Mouse (Mus musculus) cortical plate, adult 2 months (tissue): ENCODE results near the gene Brat1. TPM values are rescaled to one million over a fixed set of nuclear protein-coding genes. Genes with fewer than 3 reads are reported as not detected.

Experiments used
- H3K27ac ChIP-seq: fragments of 200-500 bp; 2 replicates; pipeline ENCODE4 v1.5.1; 2012; ENCODE audit warnings: low read length, control low read depth, inconsistent platforms; ENCODE audit not compliant: insufficient read depth
- H3K4me1 ChIP-seq: fragments of 200-500 bp; 2 replicates; pipeline ENCODE4 v1.6.1; 2011; ENCODE audit warnings: low read length; ENCODE audit not compliant: control insufficient read depth, insufficient read depth
- H3K4me3 ChIP-seq: fragments of 200-500 bp; 2 replicates; pipeline ENCODE4 v1.5.1; 2011; ENCODE audit warnings: mild to moderate bottlenecking, low read length, control low read depth; ENCODE audit not compliant: insufficient read depth
- CTCF ChIP-seq: fragments of 200-500 bp; IDR thresholded peaks from 2 replicates; pipeline ENCODE4 v1.5.1; 2011; ENCODE audit warnings: mild to moderate bottlenecking, control low read depth, low read length; ENCODE audit not compliant: insufficient read depth; ENCODE audit errors: extremely low read depth
- POLR2A ChIP-seq: fragments of 200-500 bp; IDR thresholded peaks from 2 replicates; pipeline ENCODE4 v1.6.1; 2011; ENCODE audit warnings: mild to moderate bottlenecking, low read length, control low read depth; ENCODE audit not compliant: insufficient read depth; ENCODE audit errors: extremely low read depth
- polyA plus RNA-seq: library from polyadenylated mRNA; depleted of rRNA; stranded (reverse); fragments of >200 nt; gene quantifications from 2 replicates; pipeline ENCODE4 v1.2.3, GENCODE M21; 2012

The Brat1 gene
- polyA plus RNA-seq, 1 experiment, result 25.5 TPM

- no peak overlapping the region for H3K27ac ChIP-seq
- TF ChIP-seq CTCF (no peak), POLR2A (no peak)
- H3K4me3 ChIP-seq, result no peak overlapping the region
- H3K4me1 ChIP-seq, result peaks cover 2% of the 10 kb centered on the region; the same call in 1 of the 2 replicates
These were observed 5.0 kb upstream of the Brat1 start for GRCm38 (mm10) chr5:140699776-140700175.

DNA sequence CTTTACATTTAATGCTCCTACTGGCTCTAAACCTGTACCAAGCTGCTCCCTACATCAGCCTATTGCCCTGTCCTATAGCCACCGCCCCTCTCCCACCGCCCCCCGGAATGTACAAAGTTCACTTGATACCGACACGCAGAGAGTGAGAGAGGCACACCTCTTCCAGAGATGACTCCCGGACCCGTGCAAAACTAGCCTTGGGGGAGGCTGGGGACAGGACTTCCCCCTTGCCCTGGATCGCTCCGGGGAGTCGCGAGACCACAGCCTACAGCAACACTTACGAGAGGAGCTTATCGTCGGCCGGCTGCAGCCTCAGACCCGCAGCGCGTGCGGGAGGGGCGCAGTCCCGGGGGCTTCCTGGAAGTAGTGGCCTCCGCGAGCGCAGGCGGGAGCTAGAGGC is 3.1 kb upstream of the Brat1 start:
- peaks cover 6% of the 10 kb centered on the region for H3K4me1 ChIP-seq
- TF ChIP-seq POLR2A, result no peak
- TF ChIP-seq CTCF, result no peak
- peak overlapping the region; percentile 94 for H3K4me3 ChIP-seq
- peak overlapping the region; percentile 81 for H3K27ac ChIP-seq

GRCm38 (mm10) chr5:140702103-140702513 is 2.7 kb upstream of the Brat1 start, which contains the start of gene Iqce:
Iqce (minus strand) TSS chr5:140702378.
- Histone ChIP-seq H3K4me3 (peak within 1 kb of the TSS; percentile 94), H3K27ac (peak within 1 kb of the TSS; percentile 81), H3K4me1 (peaks cover 6% of the 10 kb centered on the region)
- TF ChIP-seq CTCF (no peak), POLR2A (peak; percentile 57)

- TF ChIP-seq POLR2A, result no peak
- TF ChIP-seq CTCF, result no peak
- Histone ChIP-seq H3K4me1 (peaks cover 6% of the 10 kb centered on the region), H3K27ac (peak overlapping the region; percentile 18; the same call in 1 of the 2 replicates), H3K4me3 (peak overlapping the region; percentile 94)
These were observed 2.1 kb upstream of the Brat1 start for GRCm38 (mm10) chr5:140702618-140703175.

GRCm38 (mm10) chr5:140703480-140704377 is 1.1 kb upstream of the Brat1 start:
- H3K4me3 ChIP-seq, result peak overlapping the region; percentile 47; the same call in 1 of the 2 replicates
- peak overlapping the region; percentile 85; the same call in 1 of the 2 replicates for H3K27ac ChIP-seq
- TF ChIP-seq CTCF, result no peak
- no peak for TF ChIP-seq POLR2A

DNA sequence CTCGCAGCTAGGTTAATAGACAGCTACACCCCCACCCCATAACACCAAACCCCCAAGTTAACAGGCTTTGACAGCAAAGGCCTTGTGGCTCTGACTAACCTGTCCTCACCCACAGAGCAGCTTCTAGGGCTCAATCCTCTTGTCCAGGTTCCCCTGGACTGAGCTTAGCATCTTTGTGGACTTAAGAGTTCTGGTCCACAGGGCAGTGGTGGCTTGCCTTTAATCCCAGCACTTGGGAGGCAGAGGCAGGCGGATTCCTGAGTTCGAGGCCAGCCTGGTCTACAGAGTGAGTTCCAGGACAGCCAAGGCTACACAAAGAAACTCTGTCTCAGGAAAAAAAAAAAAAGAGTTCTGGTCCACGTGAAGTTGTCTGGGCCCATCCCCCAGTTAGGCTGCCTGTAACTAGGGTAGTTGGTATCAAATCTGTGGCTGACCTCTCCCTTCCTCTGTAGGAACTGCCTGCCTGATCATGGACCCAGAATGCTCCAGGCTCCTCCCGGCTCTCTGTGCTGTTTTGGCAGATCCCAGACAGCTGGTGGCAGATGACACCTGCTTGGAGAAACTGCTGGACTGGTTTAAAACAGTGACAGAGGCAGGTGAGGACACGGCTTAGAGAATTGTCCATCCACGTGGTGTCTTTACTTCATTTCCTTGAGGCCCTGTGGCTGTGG is 825 bp downstream of the Brat1 start:
- H3K27ac ChIP-seq, result 0 out of 2 replicates have a peak overlapping the region, but pooled peaks have one; percentile 12

More at GRCm38 (mm10) chr5:140703480-140704377, 1.1 kb upstream of the Brat1 start:
- H3K4me1 ChIP-seq, result peaks cover 6% of the 10 kb centered on the region

GRCm38 (mm10) chr5:140710315-140710714 is 5.5 kb downstream of the Brat1 start:
- peaks cover 4% of the 10 kb centered on the region for H3K4me1 ChIP-seq
- TF ChIP-seq CTCF (no peak), POLR2A (no peak)
- no peak overlapping the region for H3K4me3 ChIP-seq
- no peak overlapping the region for H3K27ac ChIP-seq

More for the DNA sequence above, 825 bp downstream of the Brat1 start:
- H3K4me3 ChIP-seq, result peak overlapping the region; percentile 47
- TF ChIP-seq CTCF (no peak), POLR2A (no peak)
- H3K4me1 ChIP-seq, result peaks cover 6% of the 10 kb centered on the region

- no peak overlapping the region for H3K4me3 ChIP-seq
- H3K27ac ChIP-seq, result no peak overlapping the region
These were observed 6.2 kb downstream of the Brat1 start for GRCm38 (mm10) chr5:140711040-140711439.

GRCm38 (mm10) chr5:140720773-140721172 is 16.0 kb downstream of the Brat1 start:
- Histone ChIP-seq H3K4me3 (no peak overlapping the region), H3K27ac (no peak overlapping the region), H3K4me1 (peaks cover 4% of the 10 kb centered on the region)
- TF ChIP-seq POLR2A (no peak), CTCF (no peak)

More at GRCm38 (mm10) chr5:140711040-140711439, 6.2 kb downstream of the Brat1 start:
- TF ChIP-seq CTCF (no peak), POLR2A (no peak)
- peaks cover under 1% of the 10 kb centered on the region for H3K4me1 ChIP-seq
